Mouse (Mus musculus) CD4-positive, CD25-positive, alpha-beta regulatory T cell, adult 9 weeks (primary cell): ENCODE measurements around the gene Fkbp2. TPM values are rescaled to one million over a fixed set of nuclear protein-coding genes. Genes with fewer than 3 reads are reported as not detected.

Source experiments
- polyA plus RNA-seq: library from polyadenylated mRNA; unstranded; fragments of 100-300 nt; shearing (Covaris generic); gene quantifications from one replicate; pipeline ENCODE4 v1.2.1, GENCODE M21; 2017

Gene Fkbp2
- polyA plus RNA-seq = 53.6 TPM

DNA sequence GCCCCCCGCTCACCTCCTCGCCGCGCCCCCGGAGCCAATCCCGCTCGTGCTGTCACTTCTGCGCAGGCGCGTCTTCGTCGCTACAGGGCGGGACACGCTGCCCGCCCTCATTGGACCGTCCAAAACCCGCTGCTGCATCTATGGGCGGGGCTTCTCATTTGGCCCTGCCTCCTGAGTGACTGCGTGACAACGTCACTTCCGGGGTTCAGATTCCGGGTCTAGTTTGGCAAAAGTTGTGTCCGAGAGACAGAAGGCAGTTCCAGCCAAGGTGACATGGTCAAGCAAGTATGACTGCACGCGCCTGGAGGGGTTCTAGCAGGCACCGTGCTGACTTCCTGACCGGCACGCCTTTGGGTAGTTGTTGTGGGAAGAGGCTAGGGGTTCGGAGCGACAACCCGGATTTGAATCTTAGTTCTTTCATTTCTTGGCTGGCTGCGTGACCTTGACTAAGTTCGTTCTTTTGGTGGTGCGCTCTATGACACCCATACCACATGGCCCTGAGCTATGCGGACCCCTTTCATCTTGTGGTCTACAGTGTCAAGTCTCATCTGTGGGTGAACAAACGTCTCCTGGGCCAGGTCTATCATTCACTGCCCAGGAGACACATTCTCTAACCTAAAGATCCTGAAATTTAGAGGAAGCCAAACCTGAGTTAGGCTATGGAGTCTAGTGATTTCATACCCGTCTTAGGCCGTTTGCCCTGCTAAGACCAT is at the start of gene Fkbp2:
Gene Fkbp2, minus strand, starts transcription at position 121 of the 713 bp plus-strand sequence.

DNA sequence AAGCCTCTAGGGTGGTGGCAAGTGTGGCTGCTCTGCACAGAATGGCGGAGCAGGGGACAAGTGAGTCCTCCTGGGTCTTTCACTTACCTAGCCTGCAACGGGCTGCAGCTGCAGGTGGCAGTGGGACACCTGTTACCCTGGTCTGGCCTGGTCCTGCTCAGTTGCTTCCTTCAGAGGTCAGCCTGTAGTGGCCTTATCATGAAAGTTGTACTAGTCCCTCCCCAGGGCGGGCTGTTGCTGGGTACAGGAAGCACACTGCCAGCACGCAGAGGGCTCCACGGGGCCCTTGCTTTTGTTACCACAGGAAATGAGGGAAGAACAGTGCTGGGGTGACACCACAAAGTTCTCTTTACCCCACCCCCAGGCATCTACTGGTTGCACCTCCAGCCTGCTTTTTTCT is 38.9 kb upstream of the Fkbp2 start, which contains the start of gene Fermt3:
Gene Fermt3, minus strand, starts transcription at position 279 of the 400 bp plus-strand sequence.

DNA sequence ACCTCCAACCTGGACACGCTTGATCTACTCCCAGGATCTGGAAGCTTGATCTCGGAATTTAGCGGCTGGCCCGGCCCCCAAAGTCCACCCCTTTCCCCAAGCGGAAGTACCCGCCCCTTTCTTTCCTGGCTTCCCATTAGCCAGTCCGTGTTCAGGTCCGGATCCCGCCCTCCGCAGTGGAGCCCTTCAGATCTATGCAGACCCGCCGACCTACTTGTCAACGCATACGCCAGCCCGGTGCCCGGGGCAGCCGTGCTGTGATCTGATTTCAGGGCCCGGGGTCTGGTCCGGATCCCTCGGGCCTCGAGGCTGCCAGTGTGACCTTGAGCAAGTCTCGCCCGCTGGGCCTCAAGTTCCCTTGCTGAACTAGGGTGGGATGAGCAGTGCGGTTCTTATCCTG is 15.7 kb upstream of the Fkbp2 start, which contains the start of the genes Nudt22 and Trpt1:
Gene Nudt22, minus strand, starts transcription at position 112 of the 400 bp plus-strand sequence.
Gene Trpt1, plus strand, starts transcription at position 126 of the 400 bp plus-strand sequence.

DNA sequence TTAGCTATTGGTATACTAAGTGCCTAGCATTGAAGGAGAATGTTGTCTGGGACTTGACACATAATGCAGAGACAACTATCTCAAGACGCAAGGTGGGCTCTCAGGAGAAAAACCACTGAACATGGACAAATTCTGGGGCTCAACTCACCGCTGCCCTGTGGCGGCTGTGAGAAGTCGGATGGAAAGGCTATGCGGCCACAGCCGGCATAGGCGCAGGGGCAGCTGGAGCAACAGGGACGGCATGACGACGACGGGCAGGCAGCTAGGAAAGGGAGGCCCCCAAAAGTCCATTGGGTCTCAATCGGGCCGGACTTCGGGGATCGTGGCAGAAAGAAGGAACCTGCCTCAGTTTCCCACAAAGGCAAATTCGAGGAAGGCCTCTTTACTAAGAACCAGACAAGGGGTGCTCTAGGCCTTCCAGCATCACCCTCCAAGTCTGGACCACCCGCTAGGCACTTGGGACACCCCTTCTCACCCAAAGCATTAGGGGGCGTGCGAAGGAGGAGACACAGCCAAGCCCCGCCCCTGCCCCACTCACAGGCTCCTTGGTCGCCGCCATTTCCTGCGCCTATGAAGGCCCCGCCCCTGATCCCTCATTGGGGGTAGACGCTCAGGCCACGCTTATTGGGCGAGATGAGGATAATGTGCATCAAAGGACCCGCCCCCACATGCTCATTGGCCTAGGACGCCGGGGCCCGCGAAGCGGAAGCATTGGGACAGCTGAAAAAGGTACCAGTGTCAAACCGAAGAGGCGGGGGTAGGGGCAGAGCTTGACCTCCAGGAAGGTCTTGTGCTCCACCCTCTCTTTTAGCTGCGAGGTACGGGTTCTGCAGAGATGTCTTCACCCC is 11.9 kb upstream of the Fkbp2 start, which contains the start of gene Dnajc4:
Gene Dnajc4, minus strand, starts transcription at position 562 of the 848 bp plus-strand sequence.

DNA sequence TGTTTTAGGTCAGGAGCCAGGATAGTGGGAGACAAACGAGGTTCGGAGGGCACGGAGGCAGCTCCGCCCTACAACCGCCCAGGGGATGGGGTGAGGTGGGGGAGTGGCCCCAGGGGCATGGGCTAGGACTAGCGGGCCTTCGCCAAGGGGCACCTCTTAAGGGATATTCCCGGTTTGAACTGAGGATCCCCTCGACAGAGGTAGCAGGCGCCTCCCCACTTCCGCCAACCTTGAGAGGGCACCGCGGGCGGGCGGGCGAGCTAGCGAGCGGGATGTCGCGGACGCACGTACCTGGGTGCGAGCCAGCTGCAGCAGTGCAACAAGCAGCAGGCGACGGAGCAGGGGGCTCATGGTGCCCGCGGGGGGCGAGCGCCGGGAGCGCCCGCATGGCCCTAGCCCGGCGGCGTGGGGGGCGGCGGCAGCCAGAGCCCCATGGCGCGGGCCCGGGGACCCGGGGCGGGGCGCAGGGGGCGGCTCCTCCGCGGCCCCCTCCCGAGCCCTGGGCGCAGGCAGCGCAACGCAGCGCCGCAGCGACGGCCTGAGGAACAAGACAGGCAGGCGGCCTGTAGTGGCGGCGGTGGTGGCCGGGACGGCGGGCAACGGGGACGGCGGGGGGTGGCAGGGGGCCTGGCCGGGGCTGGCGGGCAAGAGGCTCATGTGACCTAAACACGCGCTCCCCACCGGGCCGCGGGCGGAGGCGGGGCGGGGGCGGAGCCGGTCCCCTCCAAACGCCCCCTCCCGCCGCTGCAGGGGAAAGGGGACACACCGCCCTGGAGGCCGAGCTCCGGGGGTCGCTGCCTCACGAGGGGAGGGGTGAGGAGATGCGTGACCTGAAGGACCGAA is 7.0 kb upstream of the Fkbp2 start, which contains the start of gene Vegfb:
Gene Vegfb, minus strand, starts transcription at position 591 of the 843 bp plus-strand sequence.

DNA sequence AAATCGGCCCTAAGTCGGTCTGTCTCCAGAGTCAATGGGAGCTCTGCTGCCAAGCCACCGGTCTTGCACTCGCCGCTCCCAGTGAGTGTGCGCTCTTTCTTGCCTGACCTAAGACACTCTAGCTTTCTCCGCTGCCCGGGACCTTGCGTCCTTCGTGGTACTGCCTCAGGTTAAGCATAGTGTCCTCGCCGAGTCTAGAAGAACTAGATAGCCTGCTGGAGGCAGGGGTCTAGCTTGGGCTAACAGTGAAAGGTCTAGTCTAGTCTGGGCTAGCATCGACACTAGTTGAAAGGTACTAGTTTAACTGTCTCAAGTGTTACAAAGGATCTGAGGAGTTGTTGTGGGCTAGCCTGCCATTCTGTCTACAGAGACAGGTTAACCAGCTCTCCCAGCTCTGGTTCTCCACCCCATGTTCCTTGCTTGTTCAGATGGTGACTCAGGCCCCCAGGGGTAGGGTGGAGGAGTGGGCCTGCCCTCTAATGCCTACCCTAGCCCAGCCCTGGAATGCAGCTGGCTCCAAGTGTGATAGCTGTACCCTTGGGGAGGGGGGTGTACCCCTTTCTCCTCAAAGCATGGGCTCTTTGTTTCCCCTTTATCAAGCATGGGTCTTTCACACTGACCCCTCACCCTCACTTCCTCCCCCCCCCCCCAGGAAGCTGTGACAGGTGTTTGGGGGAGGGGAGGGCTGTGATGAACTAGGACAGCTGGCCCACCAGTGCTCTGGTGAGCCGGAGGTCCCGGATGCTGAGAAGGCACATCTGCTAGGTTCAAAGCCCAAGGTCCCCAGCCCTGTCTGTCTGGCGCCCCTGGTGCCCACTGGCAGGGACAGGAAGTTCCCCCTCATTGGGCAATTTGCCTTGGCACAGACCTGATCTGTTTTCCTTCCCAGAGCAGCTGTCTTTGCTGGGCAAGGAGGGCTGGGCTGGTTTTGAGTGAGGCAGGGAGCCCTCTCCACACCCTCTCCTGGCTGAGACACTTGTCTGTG is 4.5 kb downstream of the Fkbp2 start, which contains the start of gene Plcb3:
Gene Plcb3, minus strand, starts transcription at position 934 of the 985 bp plus-strand sequence.

DNA sequence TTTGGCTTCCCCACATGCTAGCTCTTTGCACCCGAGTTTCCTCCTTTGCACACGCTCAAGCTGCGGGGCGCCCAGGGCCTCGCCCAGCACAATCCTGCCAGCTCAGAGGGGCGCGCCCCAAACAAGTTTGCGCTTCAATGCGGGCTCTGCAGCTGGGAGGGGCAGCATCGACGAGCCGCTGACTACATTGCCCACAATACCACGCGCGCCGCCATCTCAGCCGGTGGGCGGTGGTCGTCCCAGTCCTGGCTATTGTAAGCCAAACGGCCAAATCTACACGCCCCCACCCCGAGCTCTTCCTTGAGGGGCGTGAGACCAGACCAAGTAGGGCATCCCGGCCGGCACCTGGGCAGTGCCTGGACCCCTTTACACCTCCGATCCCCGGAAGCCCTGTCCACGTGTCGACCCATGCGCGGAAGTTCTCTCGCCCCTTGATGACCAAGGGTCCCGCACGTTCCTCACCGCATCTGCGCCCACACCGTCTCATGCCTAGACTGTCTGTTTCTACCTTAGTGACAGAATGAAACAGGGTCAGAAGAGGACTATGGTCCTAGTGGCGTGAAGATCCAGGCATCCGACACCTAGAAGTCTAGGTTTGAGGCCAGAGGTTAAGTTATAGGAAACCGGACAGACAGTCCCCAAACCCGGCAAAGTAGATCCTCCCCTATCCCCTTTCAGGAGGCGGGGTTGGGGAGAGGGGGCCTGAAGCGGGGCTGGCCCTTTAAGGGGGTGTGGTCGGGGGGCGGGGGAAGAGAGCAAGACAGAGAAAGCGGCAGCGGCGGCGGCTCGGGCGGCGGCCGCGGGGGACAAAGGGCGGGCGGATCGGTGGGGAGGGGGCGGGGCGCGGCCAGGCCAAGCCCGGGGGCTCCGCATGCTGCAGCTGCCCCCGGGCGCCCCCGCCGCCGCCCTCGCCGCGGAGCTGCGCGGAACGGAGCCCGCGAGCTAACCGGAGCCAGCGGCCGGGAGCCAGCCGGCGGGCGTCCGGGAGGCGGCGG is 5.8 kb downstream of the Fkbp2 start, which contains the start of gene Ppp1r14b:
Gene Ppp1r14b, plus strand, starts transcription at position 758 of the 995 bp plus-strand sequence.

DNA sequence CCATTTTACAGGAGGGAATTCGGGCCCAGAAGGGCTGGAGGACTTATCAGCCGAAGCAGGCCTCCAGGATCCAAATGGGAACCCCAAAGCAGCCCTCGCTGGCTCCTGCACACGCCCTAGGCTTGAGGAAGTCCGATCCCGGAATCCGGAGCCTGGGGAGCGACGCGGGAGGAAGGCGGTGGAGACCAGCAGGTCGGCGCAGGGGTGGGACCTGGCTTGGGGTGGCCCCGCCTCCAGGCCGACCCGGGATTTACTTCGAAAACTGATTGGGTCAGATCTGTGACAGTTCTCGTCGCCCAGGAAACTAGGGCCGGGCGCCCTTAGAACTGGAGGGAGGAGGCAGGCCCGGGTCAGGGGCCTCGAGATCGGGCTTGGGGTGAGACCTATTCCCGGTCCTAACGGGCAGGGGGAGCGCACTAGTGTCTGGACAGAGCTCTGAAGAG is 38.0 kb downstream of the Fkbp2 start, which contains the start of gene Gpr137:
Gene Gpr137, minus strand, starts transcription at position 232 of the 443 bp plus-strand sequence.

DNA sequence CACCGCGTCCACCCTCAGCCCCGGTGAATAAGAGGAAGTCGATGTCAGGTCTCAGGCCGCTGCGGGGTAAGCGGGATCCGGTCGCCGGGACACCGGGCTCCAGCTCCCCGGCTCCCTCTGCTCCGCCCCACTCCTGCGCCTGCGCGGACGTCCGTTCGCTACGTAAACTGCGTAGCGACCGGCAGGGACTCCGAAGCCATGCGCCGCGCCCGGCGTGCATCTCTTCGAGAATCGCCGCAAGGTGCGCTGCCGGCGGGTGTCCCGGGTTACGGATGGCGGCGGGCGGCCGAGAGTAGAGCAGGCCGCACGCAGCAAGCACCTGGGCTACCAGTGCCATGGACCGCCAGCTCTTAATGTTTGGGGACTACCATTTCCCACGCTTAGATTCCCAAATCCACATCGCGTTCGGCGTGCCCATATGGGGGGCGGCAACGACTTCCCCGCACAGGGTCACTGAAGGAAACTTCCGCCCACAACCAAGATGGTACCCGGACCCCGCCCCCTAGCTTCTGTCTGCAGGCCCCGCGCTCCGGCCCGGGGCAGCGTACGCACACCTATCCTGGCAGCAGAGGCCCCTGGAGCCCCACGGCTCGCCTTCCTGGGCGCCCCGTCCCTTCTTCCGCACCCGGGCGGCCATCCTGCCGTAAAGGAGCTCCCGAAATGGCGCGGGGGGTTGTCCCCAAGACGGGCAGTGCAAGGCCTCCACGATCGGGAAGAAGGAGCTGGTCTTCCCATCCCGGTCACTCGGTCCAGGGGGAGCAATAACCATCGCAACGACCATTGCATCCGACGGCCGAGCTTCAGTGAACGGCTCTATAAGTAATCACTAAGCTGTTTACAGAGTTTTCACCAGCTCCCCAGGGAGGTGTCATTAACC is 38.7 kb downstream of the Fkbp2 start, which contains the start of gene Bad:
Gene Bad, plus strand, starts transcription at position 490 of the 877 bp plus-strand sequence.

DNA sequence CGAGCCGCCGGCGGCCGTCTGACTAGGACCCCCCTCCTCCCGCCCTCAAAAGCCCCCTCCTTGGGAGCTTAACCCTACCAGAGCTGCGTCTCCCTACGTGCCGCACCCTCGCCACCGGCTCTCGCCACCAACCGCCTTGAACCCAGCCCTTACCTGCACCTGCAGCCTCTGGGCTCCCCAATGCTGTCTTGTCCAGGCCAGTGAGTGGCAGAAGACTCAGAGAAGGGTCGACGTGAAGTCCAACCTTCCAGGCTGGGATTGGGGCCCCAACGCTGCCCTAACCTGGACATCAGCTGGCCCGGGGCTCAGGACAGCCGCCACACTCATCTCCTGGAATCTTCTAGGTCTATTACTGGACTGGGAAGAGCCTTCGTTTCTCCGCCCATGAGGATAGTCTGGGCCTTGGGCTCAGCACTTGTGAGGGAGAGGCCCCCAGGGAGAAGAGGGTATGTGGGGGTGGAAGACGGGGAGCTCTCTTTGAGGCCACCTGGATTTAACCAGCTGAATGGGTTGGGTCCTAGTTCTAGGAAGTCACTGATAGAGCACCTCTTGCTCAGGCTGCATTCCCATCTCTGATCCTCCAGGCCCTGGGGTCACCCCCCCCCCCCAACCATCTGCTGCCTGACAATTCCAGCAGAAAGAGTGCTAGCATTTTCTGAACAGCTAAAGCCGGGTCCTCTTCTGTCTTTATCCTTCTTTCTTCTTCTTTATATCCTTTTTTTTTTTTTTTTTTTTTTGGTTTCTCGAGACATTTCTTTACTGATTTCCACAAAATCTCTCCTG is 45.9 kb downstream of the Fkbp2 start, which contains the start of gene Kcnk4:
Gene Kcnk4, minus strand, starts transcription at position 321 of the 783 bp plus-strand sequence.

Other genes starting within 250 kb of the Fkbp2 start
- gene Rps6ka4, start 139.9 kb downstream of the Fkbp2 start, polyA plus RNA-seq = 31.3 TPM
- gene Ccdc88b, start 122.3 kb downstream of the Fkbp2 start, polyA plus RNA-seq = 48.7 TPM
- gene Trmt112, start 70.8 kb downstream of the Fkbp2 start, polyA plus RNA-seq = 234 TPM
- gene Prdx5, start 70.4 kb downstream of the Fkbp2 start, polyA plus RNA-seq = 267 TPM
- 6.6 TPM for gene Esrra, start 58.7 kb downstream of the Fkbp2 start, polyA plus RNA-seq
- not detected for gene Catsperz, start 55.1 kb downstream of the Fkbp2 start, polyA plus RNA-seq
- gene Kcnk4, start 46.0 kb downstream of the Fkbp2 start, polyA plus RNA-seq = not detected
- gene Bad, start 38.6 kb downstream of the Fkbp2 start, polyA plus RNA-seq = 43.9 TPM
- 17.8 TPM for gene Gpr137, start 38.0 kb downstream of the Fkbp2 start, polyA plus RNA-seq
- gene Ppp1r14b, start 5.5 kb downstream of the Fkbp2 start, polyA plus RNA-seq = 32.3 TPM
- gene Plcb3, start 4.0 kb downstream of the Fkbp2 start, polyA plus RNA-seq = 7.2 TPM
- 1.2 TPM for gene Vegfb, start 7.2 kb upstream of the Fkbp2 start, polyA plus RNA-seq
- gene Dnajc4, start 12.1 kb upstream of the Fkbp2 start, polyA plus RNA-seq = 66.9 TPM
- 38.9 TPM for gene Nudt22, start 15.6 kb upstream of the Fkbp2 start, polyA plus RNA-seq
- 8.5 TPM for gene Trpt1, start 15.6 kb upstream of the Fkbp2 start, polyA plus RNA-seq
- gene Fermt3, start 39.0 kb upstream of the Fkbp2 start, polyA plus RNA-seq = 429 TPM
- 157 TPM for gene Stip1, start 59.5 kb upstream of the Fkbp2 start, polyA plus RNA-seq
- gene Macrod1, start 76.3 kb upstream of the Fkbp2 start, polyA plus RNA-seq = 2.8 TPM
- 0.05 TPM for gene Flrt1, start 125.2 kb upstream of the Fkbp2 start, polyA plus RNA-seq
- gene Otub1, start 225.8 kb upstream of the Fkbp2 start, polyA plus RNA-seq = 73.3 TPM
- gene Cox8a, start 237.1 kb upstream of the Fkbp2 start, polyA plus RNA-seq = 544 TPM